In genomic region chr2:163658941-163659340, GRCm38 (mm10) we compare ENCODE assay signal across 8 mouse cellular contexts. TPM values are rescaled to one million over a fixed set of nuclear protein-coding genes. Genes with fewer than 3 reads are reported as not detected.
DNase-seq lines count a peak whose midpoint lies in the region; ATAC-seq and TF ChIP-seq lines count a peak whose summit lies in the region.

No protein-coding gene starts in this region.

- TF ChIP-seq CTCF in spleen, adult 2 months (IDR thresholded peaks at IDR 0.05; ENCODE audit: extremely low read depth, insufficient read depth, insufficient read length, insufficient replicate concordance), result no peak

- H3K27ac ChIP-seq in spleen, adult 2 months (ENCODE audit: insufficient read depth, low read length), result peak overlapping the region; percentile 95
- H3K27ac ChIP-seq in hindbrain, embryonic 10.5 days, result peak overlapping the region; percentile 95
- H3K27ac ChIP-seq in limb, embryonic 14.5 days (replicated peaks; ENCODE audit: low read depth, low read length), result peak overlapping the region; percentile 85; the same call in 1 of the 2 replicates

- no peaks in the 10 kb centered on the region for H3K9me3 ChIP-seq in hindbrain, embryonic 10.5 days
- no peaks in the 10 kb centered on the region for H3K9me3 ChIP-seq in limb, embryonic 14.5 days (ENCODE audit: control insufficient read depth, low read length)

- TF ChIP-seq POLR2A in spleen, adult 2 months (IDR thresholded peaks at IDR 0.05; ENCODE audit: low read depth, low read length), result no peak
- TF ChIP-seq POLR2A in limb, embryonic 14.5 days (IDR thresholded peaks at IDR 0.05; ENCODE audit: borderline replicate concordance, extremely low read depth, insufficient read depth, insufficient read length), result no peak

- 4% methylated on average over 8 of the region's 8 CpGs for WGBS in spleen, adult 2 months
- 1% methylated on average over 8 of the region's 8 CpGs for WGBS in hindbrain, embryonic 10.5 days
- WGBS in limb, embryonic 14.5 days, result 1% methylated on average over 8 of the region's 8 CpGs

- H3K4me1 ChIP-seq in spleen, adult 2 months (ENCODE audit: control insufficient read depth, insufficient read depth, insufficient read length), result peaks cover 16% of the 10 kb centered on the region
- peaks cover 39% of the 10 kb centered on the region for H3K4me1 ChIP-seq in hindbrain, embryonic 10.5 days (replicated peaks)
- peaks cover 17% of the 10 kb centered on the region for H3K4me1 ChIP-seq in limb, embryonic 14.5 days (ENCODE audit: control insufficient read depth, insufficient read depth, low read length)

- peak overlapping the region; percentile 78 for H3K9ac ChIP-seq in limb, embryonic 14.5 days (ENCODE audit: low read depth, low read length, severe bottlenecking)

- peaks cover 1% of the 10 kb centered on the region; the same call in 1 of the 2 replicates for H3K36me3 ChIP-seq in spleen, adult 2 months (ENCODE audit: control insufficient read depth, insufficient read depth, low read length)
- peaks cover 2% of the 10 kb centered on the region for H3K36me3 ChIP-seq in hindbrain, embryonic 10.5 days
- no peaks in the 10 kb centered on the region for H3K36me3 ChIP-seq in limb, embryonic 14.5 days (ENCODE audit: control insufficient read depth, insufficient read depth, low read length)

- H3K27me3 ChIP-seq in spleen, adult 2 months (ENCODE audit: control insufficient read depth, insufficient read depth, low read length), result no peaks in the 10 kb centered on the region
- H3K27me3 ChIP-seq in hindbrain, embryonic 10.5 days (ENCODE audit: insufficient read depth, poor library complexity, severe bottlenecking), result no peaks in the 10 kb centered on the region
- no peaks in the 10 kb centered on the region for H3K27me3 ChIP-seq in limb, embryonic 14.5 days (ENCODE audit: control insufficient read depth, insufficient read depth, low read length)

- peak overlapping the region; percentile 69 for H3K4me2 ChIP-seq in limb, embryonic 14.5 days (replicated peaks; ENCODE audit: low read depth, low read length, severe bottlenecking)

- peak overlapping the region; percentile 94 for H3K4me3 ChIP-seq in spleen, adult 2 months (ENCODE audit: extremely low read depth, insufficient read depth, insufficient read length)
- peak overlapping the region; percentile 68 for H3K4me3 ChIP-seq in hindbrain, embryonic 10.5 days
- H3K4me3 ChIP-seq in limb, embryonic 14.5 days (replicated peaks; ENCODE audit: low read length), result peak overlapping the region; percentile 85

- ATAC-seq in limb, embryonic 14.5 days (ENCODE audit: low FRiP score, low read depth), result no peak
- no peak for ATAC-seq in inflammation-experienced regulatory T-cells, adult 6 months

- no peak for DNase-seq in spleen, adult 2 months (ENCODE audit: low read depth in 1 of 2, low spot score in 2 of 2)
- DNase-seq in spleen, postnatal 14 days (ENCODE audit: low spot score in 2 of 2), result no peak
- DNase-seq in embryo, embryonic 9.5 days (ENCODE audit: extremely low spot score), result peak; percentile 47
- DNase-seq in hindbrain, embryonic 10.5 days (ENCODE audit: low spot score), result peak; percentile 40
- peak; percentile 56 for DNase-seq in limb, embryonic 14.5 days (ENCODE audit: low spot score)
- peak; percentile 45 for DNase-seq in neural tube, embryonic 10.5 days (ENCODE audit: extremely low spot score, low spot score)
- no peak for DNase-seq in frontal cortex, postnatal 10 days (ENCODE audit: low spot score in 2 of 2)

RNA-seq across cellular contexts. Expression of gene Pkig, which starts 0.8 kb away (rescaled TPM):
- 138 and 179 TPM in 2 replicates for polyA plus RNA-seq in spleen, adult 2 months (2012; rRNA removed)
- polyA plus RNA-seq in hindbrain, embryonic 10.5 days (2016; fragmentation: Nextera tagmentation; extraction: Ambion mirVana), result 158 and 185 TPM in 2 replicates
- polyA plus RNA-seq in limb, embryonic 14.5 days (2012; rRNA removed), result 76.1 and 85.2 TPM in 2 replicates
- polyA plus RNA-seq in limb, embryonic 14.5 days (2014; fragmentation: Nextera tagmentation; extraction: Ambion mirVana), result 126 and 133 TPM in 2 replicates
- polyA plus RNA-seq in inflammation-experienced regulatory T-cells, adult 6 months (2017; shearing (Covaris generic)), result 1 to 10 TPM; 2.0 to 5.5 (median 3.3) TPM

RNA-seq across cellular contexts. Expression of gene Serinc3, which starts 14.0 kb away (rescaled TPM):
- polyA plus RNA-seq in spleen, adult 2 months (2012; rRNA removed), result 400 and 443 TPM in 2 replicates
- 24.2 and 25.6 TPM in 2 replicates for polyA plus RNA-seq in hindbrain, embryonic 10.5 days (2016; fragmentation: Nextera tagmentation; extraction: Ambion mirVana)
- 99.5 and 114 TPM in 2 replicates for polyA plus RNA-seq in limb, embryonic 14.5 days (2012; rRNA removed)
- 40.5 and 43.4 TPM in 2 replicates for polyA plus RNA-seq in limb, embryonic 14.5 days (2014; fragmentation: Nextera tagmentation; extraction: Ambion mirVana)
- 100 to 1,000 TPM; 124 to 178 (median 145) TPM for polyA plus RNA-seq in inflammation-experienced regulatory T-cells, adult 6 months (2017; shearing (Covaris generic))

RNA-seq across cellular contexts. Expression of gene Ttpal, which starts 56.8 kb away (rescaled TPM):
- polyA plus RNA-seq in spleen, adult 2 months (2012; rRNA removed), result 57.9 and 67.7 TPM in 2 replicates
- polyA plus RNA-seq in hindbrain, embryonic 10.5 days (2016; fragmentation: Nextera tagmentation; extraction: Ambion mirVana), result 31.5 and 36.9 TPM in 2 replicates
- 25.3 and 29.6 TPM in 2 replicates for polyA plus RNA-seq in limb, embryonic 14.5 days (2012; rRNA removed)
- 48.0 and 52.6 TPM in 2 replicates for polyA plus RNA-seq in limb, embryonic 14.5 days (2014; fragmentation: Nextera tagmentation; extraction: Ambion mirVana)
- polyA plus RNA-seq in inflammation-experienced regulatory T-cells, adult 6 months (2017; shearing (Covaris generic)), result 10 to 100 TPM; 37.3 to 41.8 (median 40.6) TPM

Comparison
In these comparisons a context has a peak if more than half of its experiments do, and no peak if none do; other contexts are left out.
1. DNase-seq: peak in embryo, embryonic 9.5 days (single experiment), hindbrain, embryonic 10.5 days (single experiment), limb, embryonic 14.5 days (single experiment) and neural tube, embryonic 10.5 days (single experiment); none in spleen, adult 2 months (0 of 2), spleen, postnatal 14 days (0 of 2) and frontal cortex, postnatal 10 days (0 of 2).
2. RNA of gene Pkig, which starts 0.8 kb away (polyA plus RNA-seq): 158 to 185 TPM in hindbrain, embryonic 10.5 days, 138 to 179 TPM in spleen, adult 2 months and 76.1 to 133 TPM in limb, embryonic 14.5 days; 2.0 to 5.5 TPM in inflammation-experienced regulatory T-cells, adult 6 months; every median in the first group is over 10 times any median in the second.
3. Peak in every context shown above with its lines, with median percentiles within 50 percentile points of each other: H3K27ac ChIP-seq and H3K4me3 ChIP-seq.